9 mouse cellular contexts compared by ENCODE assay signal in the genomic region with DNA sequence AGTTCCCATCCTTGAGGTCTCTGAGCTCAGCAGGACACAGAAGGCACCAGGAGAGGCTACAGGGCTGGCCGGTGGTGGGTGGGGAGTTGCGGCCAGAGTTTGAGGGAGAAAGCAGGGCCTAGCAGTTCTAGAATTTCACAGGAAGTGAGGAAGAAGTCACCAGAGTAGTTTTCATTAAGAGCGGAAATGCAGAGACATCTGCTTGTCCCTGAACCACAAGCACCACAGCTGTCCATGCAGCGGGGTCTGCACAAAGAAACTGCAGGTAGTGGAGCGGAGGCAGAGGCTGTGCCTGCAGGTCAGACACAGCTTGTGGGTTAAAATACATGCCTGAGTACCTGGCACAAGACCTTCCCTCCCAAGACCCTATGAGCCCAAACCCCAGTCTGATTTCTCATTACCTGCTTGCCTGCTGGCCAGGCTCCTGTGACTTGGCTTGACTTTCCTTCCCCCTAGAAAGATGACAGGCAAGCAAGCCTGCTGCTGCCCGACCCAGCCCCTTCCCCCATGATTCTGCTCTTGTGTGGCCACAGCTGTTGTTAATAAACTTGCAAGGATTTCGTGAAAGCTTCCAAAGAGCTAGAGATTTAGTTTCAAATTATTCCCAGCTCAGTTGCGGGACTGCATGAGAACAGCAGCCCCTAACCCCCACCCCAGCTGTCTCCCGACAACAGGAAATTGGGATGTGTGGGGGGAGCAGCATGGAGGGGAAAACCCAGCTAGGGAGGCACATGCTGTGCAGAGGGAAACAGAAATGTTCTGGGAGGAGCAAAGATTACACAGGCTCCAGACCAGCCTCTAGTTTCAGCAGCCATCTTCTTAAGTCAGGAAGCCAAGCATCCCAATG. TPM values are rescaled to one million over a fixed set of nuclear protein-coding genes. Genes with fewer than 3 reads are reported as not detected.
DNase-seq lines count a peak whose midpoint lies in the region; ATAC-seq and TF ChIP-seq lines count a peak whose summit lies in the region.
"Had no signal": no experiment of that assay in that cellular context is flagged by ENCODE, and none has a peak within 500 bp of the region (broad histone marks: within the 10 kb centered on the region; RNA-seq: fewer than 3 reads in every experiment).

No protein-coding gene starts in this region.

- peak; percentile 90 for ATAC-seq in lung, embryonic 16.5 days (ENCODE audit: low read depth)
- ATAC-seq in hindbrain, embryonic 14.5 days (ENCODE audit: low FRiP score): no peak

- H3K27me3 ChIP-seq in lung, embryonic 16.5 days (ENCODE audit: control insufficient read depth, insufficient read depth, low read depth, low read length): no peaks in the 10 kb centered on the region
- H3K27me3 ChIP-seq in forebrain, embryonic 10.5 days (ENCODE audit: poor library complexity, severe bottlenecking): no peaks in the 10 kb centered on the region
- no peaks in the 10 kb centered on the region for H3K27me3 ChIP-seq in hindbrain, embryonic 14.5 days (ENCODE audit: control insufficient read depth, insufficient read depth, low read length)
- H3K27me3 ChIP-seq in myocyte (ENCODE audit: control insufficient read depth, insufficient read depth, insufficient read length): no peaks in the 10 kb centered on the region
- H3K27me3 ChIP-seq: megakaryocyte, embryonic 14.5 days had no signal

- H3K9me3 ChIP-seq in lung, embryonic 16.5 days (ENCODE audit: control insufficient read depth, low read length): no peaks in the 10 kb centered on the region
- no peaks in the 10 kb centered on the region for H3K9me3 ChIP-seq in forebrain, embryonic 10.5 days
- no peaks in the 10 kb centered on the region for H3K9me3 ChIP-seq in hindbrain, embryonic 14.5 days (ENCODE audit: control insufficient read depth, low read length)
- H3K9me3 ChIP-seq: megakaryocyte, embryonic 14.5 days had no signal

- DNase-seq in lung, postnatal 25 days (ENCODE audit: low spot score): no peak
- DNase-seq in forebrain, embryonic 10.5 days (ENCODE audit: extremely low spot score, low spot score): peak; percentile 57
- DNase-seq in hindbrain, embryonic 14.5 days (ENCODE audit: low spot score): no peak
- DNase-seq in layer of hippocampus, postnatal 36 days: peak; percentile 57 to 58
- DNase-seq in right cerebral cortex, adult 18-20 months: no peak
- no peak for DNase-seq in spleen, adult 12 weeks (ENCODE audit: low spot score)

- no peak for TF ChIP-seq POLR2A in myocyte (IDR thresholded peaks at IDR 0.05; ENCODE audit: insufficient read length, low read depth)

- no peak overlapping the region for H3K4me3 ChIP-seq in lung, embryonic 16.5 days (ENCODE audit: low read length)
- H3K4me3 ChIP-seq in forebrain, embryonic 10.5 days: peak overlapping the region; percentile 18
- H3K4me3 ChIP-seq in hindbrain, embryonic 14.5 days (replicated peaks; ENCODE audit: low read length): no peak overlapping the region
- H3K4me3 ChIP-seq in myocyte: peak overlapping the region; percentile 25
- H3K4me3 ChIP-seq: megakaryocyte, embryonic 14.5 days had no signal

- H3K4me1 ChIP-seq in lung, embryonic 16.5 days (replicated peaks; ENCODE audit: control insufficient read depth, insufficient read depth, low read length): peaks cover 19% of the 10 kb centered on the region
- peaks cover 41% of the 10 kb centered on the region for H3K4me1 ChIP-seq in forebrain, embryonic 10.5 days
- H3K4me1 ChIP-seq in hindbrain, embryonic 14.5 days (replicated peaks; ENCODE audit: control insufficient read depth, insufficient read depth, low read length): peaks cover 10% of the 10 kb centered on the region

- H3K79me2 ChIP-seq in myocyte (ENCODE audit: control insufficient read depth, insufficient read depth): peaks cover 27% of the 10 kb centered on the region

- peak overlapping the region; percentile 46; the same call in 1 of the 2 replicates for H3K9ac ChIP-seq in lung, embryonic 16.5 days (ENCODE audit: low read length)
- H3K9ac ChIP-seq in hindbrain, embryonic 14.5 days: no peak overlapping the region

- H3K36me3 ChIP-seq in lung, embryonic 16.5 days (ENCODE audit: control insufficient read depth, insufficient read depth, low read length): no peaks in the 10 kb centered on the region
- peaks cover 41% of the 10 kb centered on the region for H3K36me3 ChIP-seq in forebrain, embryonic 10.5 days (replicated peaks)
- H3K36me3 ChIP-seq in hindbrain, embryonic 14.5 days (replicated peaks; ENCODE audit: control insufficient read depth, insufficient read depth): peaks cover 22% of the 10 kb centered on the region
- peaks cover 10% of the 10 kb centered on the region for H3K36me3 ChIP-seq in myocyte (ENCODE audit: control insufficient read depth, insufficient read depth)

- peak overlapping the region; percentile 20 for H3ac ChIP-seq in myocyte (ENCODE audit: control insufficient read depth, insufficient read length)

- 37% methylated on average over 9 of the region's 9 CpGs for WGBS in lung, embryonic 16.5 days
- WGBS in forebrain, embryonic 10.5 days: 52% methylated on average over 9 of the region's 9 CpGs
- 55% methylated on average over 9 of the region's 9 CpGs for WGBS in hindbrain, embryonic 14.5 days

- peak overlapping the region; percentile 95 for H3K27ac ChIP-seq in lung, embryonic 16.5 days (ENCODE audit: low read length)
- peak overlapping the region; percentile 85 for H3K27ac ChIP-seq in forebrain, embryonic 10.5 days
- peak overlapping the region; percentile 74 for H3K27ac ChIP-seq in hindbrain, embryonic 14.5 days

- H3K4me2 ChIP-seq in lung, embryonic 16.5 days (ENCODE audit: low read depth, low read length): 0 out of 2 replicates have a peak overlapping the region, but pooled peaks have one; percentile 14
- H3K4me2 ChIP-seq in hindbrain, embryonic 14.5 days (replicated peaks): no peak overlapping the region
- peak overlapping the region; percentile 83 for H3K4me2 ChIP-seq in myocyte (ENCODE audit: low read depth)

TF ChIP-seq in myocyte, 11 proteins besides CTCF, POLR2A, EP300 and RAD21:
- TF ChIP-seq TCF12 (IDR thresholded peaks at IDR 0.05; ENCODE audit: insufficient read depth, poor library complexity, severe bottlenecking) (peak; percentile 73), POLR2AphosphoS2 (IDR thresholded peaks at IDR 0.05; ENCODE audit: insufficient read length, low read depth) (peak; percentile 19), MYOD1 (IDR thresholded peaks at IDR 0.05; ENCODE audit: control insufficient read depth in 1 of 3, insufficient read length in 2 of 3, low read depth in 2 of 3) (peak in 2 of 3 experiments; percentile 88 to 92), REST (IDR thresholded peaks at IDR 0.05; ENCODE audit: insufficient read depth, insufficient read length) (no peak), MYOG (IDR thresholded peaks at IDR 0.05; ENCODE audit: control insufficient read depth in 1 of 3, insufficient read depth in 1 of 3, insufficient read length in 2 of 3, low read depth in 2 of 3) (peak; percentile 10 to 90 (median 79)), TCF3 (IDR thresholded peaks at IDR 0.05; ENCODE audit: insufficient read length, low read depth) (no peak)

RNA-seq across cellular contexts. Expression of a gene that starts 40.7 kb away (rescaled TPM):
- polyA plus RNA-seq in lung, embryonic 16.5 days (2015; fragmentation: Nextera tagmentation; extraction: Ambion mirVana): 181 and 222 TPM in 2 replicates
- polyA plus RNA-seq in forebrain, embryonic 10.5 days (2016; fragmentation: Nextera tagmentation; extraction: Ambion mirVana): 676 and 689 TPM in 2 replicates
- 459 and 508 TPM in 2 replicates for polyA plus RNA-seq in hindbrain, embryonic 14.5 days (2014; fragmentation: Nextera tagmentation; extraction: Ambion mirVana)
- 100 to 1,000 TPM; 185 to 194 TPM for total RNA-seq in layer of hippocampus, postnatal 36 days (2021)
- polyA plus RNA-seq in myocyte (2012; fragmentation: generic; extraction: Trizol): 180 TPM

Comparison
In these comparisons a context has a peak if more than half of its experiments do, and no peak if none do; other contexts are left out.
1. H3K4me3 ChIP-seq: peak in forebrain, embryonic 10.5 days (single experiment) and myocyte (single experiment); none in lung, embryonic 16.5 days (single experiment) and hindbrain, embryonic 14.5 days (single experiment).
2. DNase-seq: peak in forebrain, embryonic 10.5 days (single experiment) and layer of hippocampus, postnatal 36 days (2 of 2); none in lung, postnatal 25 days (single experiment), hindbrain, embryonic 14.5 days (single experiment), right cerebral cortex, adult 18-20 months (single experiment) and spleen, adult 12 weeks (single experiment).
3. Peak in every context shown above with its lines, with median percentiles within 50 percentile points of each other: H3K27ac ChIP-seq.